ENCODE assay signal across 23 mouse cellular contexts in the genomic region with DNA sequence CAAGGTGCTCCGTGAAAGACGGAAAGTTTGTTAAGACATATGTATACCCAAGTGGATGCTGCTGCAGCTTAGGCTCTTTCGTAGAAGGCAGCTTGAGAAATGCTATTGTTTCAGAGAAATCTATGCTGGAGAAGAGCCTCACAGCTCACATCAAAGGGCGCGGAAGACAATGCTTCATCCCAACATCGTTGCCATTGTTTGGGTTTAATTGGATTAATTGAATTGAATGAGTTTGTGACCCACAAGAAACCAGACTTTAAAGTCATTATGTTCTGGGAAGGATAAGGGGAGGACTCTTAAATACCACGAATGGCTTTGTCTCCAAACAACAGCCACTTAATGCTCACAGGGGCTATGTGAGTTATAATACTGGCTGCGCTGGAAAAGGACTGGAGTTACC. TPM values are rescaled to one million over a fixed set of nuclear protein-coding genes. Genes with fewer than 3 reads are reported as not detected.
"Had no signal": no experiment of that assay in that cellular context is flagged by ENCODE, and none has a peak within 500 bp of the region (broad histone marks: within the 10 kb centered on the region; RNA-seq: fewer than 3 reads in every experiment).

No protein-coding gene starts in this region.

- DNase-seq: liver, embryonic 13.5 days; liver, postnatal 0 days; lung, adult 2 months; lung, postnatal 14 days; lung, postnatal 36 days; right cerebral cortex, adult 18-20 months; right cerebral cortex, postnatal 25 days; right cerebral cortex, postnatal 4 days; spleen, adult 18-20 months; thymus, adult 2 months; thymus, postnatal 25 days; thymus, postnatal 4 days had no signal

- H3K9ac ChIP-seq: liver, embryonic 13.5 days; liver, embryonic 15.5 days; liver, postnatal 0 days; lung, embryonic 15.5 days; midbrain, embryonic 12.5 days; neural tube, embryonic 12.5 days had no signal

- H3K36me3 ChIP-seq: liver, embryonic 13.5 days; liver, embryonic 15.5 days; midbrain, embryonic 12.5 days; neural tube, embryonic 12.5 days had no signal

- H3K27me3 ChIP-seq: liver, embryonic 13.5 days; liver, embryonic 15.5 days; lung, embryonic 15.5 days; megakaryocyte, embryonic 14.5 days had no signal

- ATAC-seq: liver, postnatal 0 days; lung, postnatal 0 days had no signal

- H3K9me3 ChIP-seq: liver, embryonic 13.5 days; liver, embryonic 15.5 days; lung, embryonic 15.5 days; midbrain, embryonic 12.5 days; neural tube, embryonic 12.5 days had no signal

- H3K4me2 ChIP-seq: liver, embryonic 11.5 days; liver, embryonic 13.5 days; liver, embryonic 15.5 days; lung, embryonic 15.5 days; midbrain, embryonic 12.5 days; neural tube, embryonic 12.5 days had no signal

- H3K4me1 ChIP-seq: liver, embryonic 13.5 days; liver, embryonic 15.5 days; megakaryocyte, embryonic 14.5 days had no signal

- H3K4me3 ChIP-seq: liver, embryonic 13.5 days; liver, embryonic 15.5 days; lung, embryonic 15.5 days; megakaryocyte, embryonic 14.5 days; midbrain, embryonic 12.5 days; neural tube, embryonic 12.5 days had no signal

- H3K27ac ChIP-seq: liver, embryonic 13.5 days; liver, embryonic 15.5 days; lung, embryonic 15.5 days; macrophage; midbrain, embryonic 12.5 days; neural tube, embryonic 12.5 days had no signal

RNA-seq across cellular contexts. Expression of a gene that starts 1.4 kb away (rescaled TPM):
- polyA plus RNA-seq: liver, embryonic 15.5 days; liver, postnatal 0 days; macrophage; neural tube, embryonic 12.5 days; small intestine, adult 2 months; urinary bladder, adult 2 months had no signal

RNA-seq across cellular contexts. Expression of a gene that starts 51.5 kb away (rescaled TPM):
- polyA plus RNA-seq: liver, embryonic 11.5 days; liver, embryonic 13.5 days; liver, embryonic 15.5 days; liver, postnatal 0 days; lung, adult 2 months; macrophage; midbrain, embryonic 12.5 days; midbrain, postnatal 0 days; neural tube, embryonic 12.5 days; small intestine, adult 2 months; thymus, adult 2 months had no signal
